Mouse (Mus musculus) intestine, postnatal 0 days (tissue): ENCODE data around the gene Arel1. TPM values are rescaled to one million over a fixed set of nuclear protein-coding genes. Genes with fewer than 3 reads are reported as not detected.

ENCODE experiments used
- ATAC-seq: fragments of 200-750 bp; cut with Nextera tagmentation; 2 replicates; pipeline ENCODE4 v1.8.0; 2017; ENCODE audit warnings: mild to moderate bottlenecking, moderate TSS enrichment, moderate library complexity
- H3K27ac ChIP-seq: fragments of 300-500 bp; sonication (generic); 2 replicates; pipeline ENCODE4 v1.5.1; 2014; ENCODE audit warnings: mild to moderate bottlenecking, low read depth, low read length, moderate library complexity
- H3K27me3 ChIP-seq: fragments of 300-500 bp; sonication (generic); replicated peaks from 2 replicates; pipeline ENCODE4 v1.6.1; 2014; ENCODE audit warnings: low read length, mixed read lengths; ENCODE audit not compliant: control insufficient read depth, insufficient read depth
- H3K36me3 ChIP-seq: fragments of 300-500 bp; sonication (generic); 2 replicates; pipeline ENCODE4 v1.6.1; 2014; ENCODE audit warnings: mild to moderate bottlenecking, moderate library complexity; ENCODE audit not compliant: control insufficient read depth, insufficient read depth
- H3K4me1 ChIP-seq: fragments of 300-500 bp; sonication (generic); replicated peaks from 2 replicates; pipeline ENCODE4 v1.6.1; 2014; ENCODE audit warnings: antibody characterized with exemption, low read length, mixed read lengths; ENCODE audit not compliant: control insufficient read depth, insufficient read depth
- H3K4me2 ChIP-seq: fragments of 300-500 bp; sonication (generic); replicated peaks from 2 replicates; pipeline ENCODE4 v1.6.1; 2014; ENCODE audit warnings: low read depth, mild to moderate bottlenecking, moderate library complexity
- H3K4me3 ChIP-seq: fragments of 300-500 bp; sonication (generic); 2 replicates; pipeline ENCODE4 v1.5.1; 2014; ENCODE audit warnings: low read depth, low read length
- H3K9ac ChIP-seq: fragments of 300-500 bp; sonication (generic); 2 replicates; pipeline ENCODE4 v1.6.1; 2014; ENCODE audit warnings: mild to moderate bottlenecking, low read depth, low read length
- H3K9me3 ChIP-seq: fragments of 300-500 bp; sonication (generic); 2 replicates; pipeline ENCODE4 v1.6.1; 2016; ENCODE audit warnings: mixed run types; ENCODE audit not compliant: control insufficient read depth
- CTCF ChIP-seq: sonication (generic); IDR thresholded peaks from 2 replicates; pipeline ENCODE4 v1.5.1; 2016; ENCODE audit warnings: low read depth, mild to moderate bottlenecking, control low read depth, antibody characterized with exemption, moderate library complexity
- WGBS: fragments of 180-500 bp; shearing (Covaris S2); extraction: QIAGEN DNeasy Blood & Tissue Kit; methylation state at CpG from one replicate; pipeline ENCODE4 v1.1.7; 2014; 5-methylcytosine and 5-hydroxymethylcytosine counted together
- polyA plus RNA-seq: library from polyadenylated mRNA; unstranded; fragments of >200 nt; fragmentation: Nextera tagmentation; extraction: Ambion mirVana; gene quantifications from 2 replicates; pipeline ENCODE4 v1.2.1, GENCODE M21; 2015

The Arel1 gene
- polyA plus RNA-seq, 1 experiment from 2014 or later: 5.1 TPM

DNA sequence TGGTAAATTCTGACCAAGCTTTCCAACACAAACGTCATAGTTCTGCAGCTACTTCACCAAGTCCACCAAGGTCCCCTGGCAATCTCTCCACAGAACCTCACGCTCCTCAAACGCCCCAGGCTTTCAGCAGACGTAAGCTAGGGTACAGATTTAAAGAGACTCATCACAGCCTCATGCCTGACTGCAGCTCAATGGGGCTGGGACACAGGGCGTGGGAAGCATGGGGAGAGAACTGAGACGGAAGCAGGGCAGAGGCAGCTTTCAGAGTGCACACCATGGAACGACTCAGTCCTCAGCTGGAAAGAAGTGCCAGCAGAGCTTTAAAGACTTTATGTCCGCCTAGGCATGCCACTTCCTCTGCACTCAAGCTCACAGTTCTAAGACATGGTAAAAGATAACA lies 19.2 kb downstream of the Arel1 start:
- TF ChIP-seq CTCF: no peak
- no peak overlapping the region for H3K4me3 ChIP-seq
- no peak overlapping the region for H3K9ac ChIP-seq
- H3K4me1 ChIP-seq: no peaks in the 10 kb centered on the region
- no peak overlapping the region for H3K27ac ChIP-seq
- ATAC-seq: no peak
- H3K27me3 ChIP-seq: no peaks in the 10 kb centered on the region
- H3K36me3 ChIP-seq: peaks cover 21% of the 10 kb centered on the region
- no peak overlapping the region for H3K4me2 ChIP-seq
- WGBS: 72% methylated on average over 8 of the region's 8 CpGs
- H3K9me3 ChIP-seq: no peaks in the 10 kb centered on the region

DNA sequence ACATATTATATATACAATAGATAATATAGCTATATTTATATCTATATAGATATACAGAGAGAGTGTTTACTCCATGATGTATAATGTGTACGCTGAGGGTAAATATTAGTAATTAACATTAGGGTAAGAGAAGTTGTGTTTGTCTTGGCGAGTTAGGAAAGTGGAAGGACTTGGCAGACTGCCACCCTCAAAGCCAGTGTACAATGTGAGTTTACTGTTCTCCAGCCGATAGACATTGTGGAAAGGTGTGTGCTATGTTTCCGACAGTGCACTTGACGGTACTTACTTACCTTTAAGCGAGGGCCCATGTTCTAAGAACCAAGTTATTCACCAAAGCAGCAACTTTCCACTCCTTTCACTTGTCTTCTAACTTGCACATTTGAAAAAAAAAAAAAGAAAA lies 19.9 kb downstream of the Arel1 start:
- ATAC-seq: no peak
- no peak overlapping the region for H3K27ac ChIP-seq
- peaks cover 24% of the 10 kb centered on the region for H3K36me3 ChIP-seq
- 64% methylated on average over 6 of the region's 6 CpGs for WGBS
- H3K9ac ChIP-seq: no peak overlapping the region
- H3K27me3 ChIP-seq: no peaks in the 10 kb centered on the region
- no peaks in the 10 kb centered on the region for H3K9me3 ChIP-seq
- no peak overlapping the region for H3K4me3 ChIP-seq
- no peaks in the 10 kb centered on the region for H3K4me1 ChIP-seq
- TF ChIP-seq CTCF: no peak
- H3K4me2 ChIP-seq: no peak overlapping the region

DNA sequence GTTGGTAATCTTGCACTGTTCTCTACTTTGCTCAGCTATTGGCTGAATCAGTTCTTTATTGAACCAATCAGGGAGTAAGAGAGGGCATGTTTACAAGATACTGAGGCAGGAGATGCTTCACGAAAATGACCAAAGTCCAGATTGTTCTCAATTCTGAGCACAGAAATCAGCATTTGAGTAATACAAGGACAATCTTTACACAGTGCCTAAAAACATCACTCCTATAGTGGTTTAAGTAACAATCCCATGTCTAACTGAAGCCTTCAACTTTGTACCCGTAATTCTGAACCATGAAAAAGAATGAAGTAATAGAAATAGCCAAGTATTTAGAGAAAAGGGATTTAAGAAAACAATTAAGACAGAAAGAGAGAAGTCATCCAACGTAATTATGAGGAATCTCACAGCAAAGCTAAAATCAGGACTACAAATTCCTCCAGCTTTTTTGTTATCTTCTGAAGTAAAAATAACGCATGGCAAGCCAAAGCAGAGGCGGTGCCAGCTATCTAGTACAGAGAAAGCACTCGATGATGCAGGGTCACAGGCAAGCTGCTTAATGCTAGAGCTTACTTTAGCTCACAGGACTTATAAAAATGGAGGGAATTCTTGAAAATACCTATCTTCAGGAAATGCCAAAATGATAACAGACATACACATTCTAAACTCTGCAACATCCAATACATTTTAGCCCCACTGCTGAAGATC lies 22.0 kb downstream of the Arel1 start:
- Histone ChIP-seq H3K9ac (no peak overlapping the region), H3K36me3 (peaks cover 28% of the 10 kb centered on the region), H3K27ac (no peak overlapping the region), H3K9me3 (no peaks in the 10 kb centered on the region), H3K27me3 (no peaks in the 10 kb centered on the region), H3K4me1 (no peaks in the 10 kb centered on the region), H3K4me2 (no peak overlapping the region), H3K4me3 (no peak overlapping the region)
- no peak for ATAC-seq
- 91% methylated on average over 6 of the region's 6 CpGs for WGBS
- no peak for TF ChIP-seq CTCF

DNA sequence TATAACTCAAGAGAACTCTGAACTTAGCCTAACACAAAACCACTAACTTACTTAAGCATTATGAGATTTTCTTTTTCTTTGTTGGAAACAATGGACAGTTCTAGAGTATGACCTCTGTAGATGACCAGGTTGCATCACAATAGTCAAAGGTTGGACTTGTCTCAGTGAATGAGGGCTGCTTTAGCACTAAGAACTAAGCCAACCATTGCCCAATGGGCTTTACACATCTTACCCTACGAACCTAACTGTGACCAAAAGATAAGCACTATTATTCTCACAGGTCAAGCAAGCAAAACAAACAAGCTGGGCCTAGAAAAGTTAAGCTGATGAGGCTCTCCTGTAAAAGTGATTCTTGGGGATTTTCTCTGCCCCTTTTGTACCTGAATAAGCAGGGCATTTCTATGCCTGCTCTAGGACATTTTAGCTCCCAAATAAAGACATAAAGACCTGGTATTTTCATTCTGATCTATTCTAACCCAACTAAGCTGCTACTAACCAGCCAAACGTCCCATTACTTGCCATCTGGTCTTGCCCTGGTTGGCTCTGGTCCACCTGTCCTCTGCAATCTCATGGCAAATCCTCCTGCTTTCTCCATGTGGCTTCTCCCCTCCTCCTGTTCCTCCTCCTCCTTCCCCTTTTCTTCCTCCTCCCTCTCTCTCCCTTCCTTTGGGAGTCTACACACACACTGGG lies 22.7 kb downstream of the Arel1 start:
- Histone ChIP-seq H3K27ac (no peak overlapping the region), H3K27me3 (no peaks in the 10 kb centered on the region), H3K4me2 (no peak overlapping the region), H3K36me3 (peaks cover 28% of the 10 kb centered on the region), H3K9me3 (no peaks in the 10 kb centered on the region), H3K4me3 (no peak overlapping the region), H3K4me1 (no peaks in the 10 kb centered on the region), H3K9ac (no peak overlapping the region)
- ATAC-seq: no peak
- no peak for TF ChIP-seq CTCF
- WGBS: 75% methylated on average over 2 of the region's 2 CpGs

DNA sequence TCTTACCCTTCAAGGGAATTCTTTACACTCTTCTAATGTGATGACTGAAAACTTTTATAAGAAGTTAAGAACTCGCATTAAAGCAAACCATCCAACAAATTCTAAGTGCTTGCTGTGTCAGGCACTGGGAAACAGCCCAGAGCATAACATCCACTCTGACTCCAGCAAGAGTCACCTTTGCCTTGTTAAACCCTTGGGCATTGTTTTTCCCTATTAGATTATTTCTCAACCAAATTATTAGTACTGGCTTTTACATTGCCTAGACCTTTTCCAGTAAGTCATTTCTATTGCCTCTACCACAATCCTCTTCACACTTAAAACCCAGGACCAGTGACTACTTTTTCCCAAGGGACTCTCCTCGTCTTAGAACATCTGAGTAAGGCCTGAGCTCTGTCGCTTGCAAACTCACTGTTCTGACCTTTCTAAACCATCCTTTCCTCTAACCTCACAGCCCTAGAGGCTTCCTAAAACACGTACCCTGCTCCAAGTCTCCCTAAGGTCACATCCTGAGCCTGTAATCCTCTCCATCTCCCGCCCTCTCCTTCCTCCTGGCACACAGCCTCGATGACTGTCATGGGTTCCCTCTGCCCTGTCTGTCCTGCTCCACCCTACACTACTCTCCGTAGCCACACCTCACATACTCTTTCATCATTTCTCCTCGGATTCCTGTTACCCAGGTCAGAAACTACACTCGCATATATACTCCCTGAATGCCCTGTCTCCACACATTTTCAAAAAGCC lies 25.7 kb downstream of the Arel1 start:
- no peaks in the 10 kb centered on the region for H3K27me3 ChIP-seq

DNA sequence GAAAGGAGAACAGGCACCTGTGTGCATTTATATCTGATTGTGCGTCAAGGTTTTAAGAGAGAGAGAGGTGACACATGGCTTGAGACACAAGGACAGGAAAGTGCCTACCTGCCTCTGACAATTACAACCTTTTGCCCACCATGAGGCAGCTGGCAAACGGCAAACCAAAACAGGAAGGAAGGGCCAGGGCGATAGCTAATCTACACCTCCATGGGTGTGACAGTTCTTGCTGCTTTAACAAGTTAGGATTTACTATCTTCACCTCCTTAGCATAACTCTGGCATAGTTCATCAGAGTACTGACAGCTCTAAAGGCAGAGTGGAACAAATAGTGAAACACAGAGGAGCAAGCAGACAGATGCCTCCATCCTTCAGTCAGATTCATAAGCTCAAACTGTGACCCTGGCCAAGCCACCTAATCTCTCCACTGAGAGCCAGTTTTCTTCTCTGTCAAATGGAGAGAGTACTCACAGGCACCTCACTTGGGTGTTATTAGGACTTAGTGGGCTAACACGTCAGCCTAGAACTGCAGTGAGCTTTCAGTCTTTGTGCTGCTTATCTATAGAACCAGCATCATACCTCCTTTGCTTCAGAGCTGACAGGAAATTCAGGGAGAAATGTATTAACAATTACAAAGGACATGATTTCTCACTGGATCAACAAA lies 26.4 kb downstream of the Arel1 start:
- no peaks in the 10 kb centered on the region for H3K9me3 ChIP-seq
- no peak for TF ChIP-seq CTCF
- no peak overlapping the region for H3K4me2 ChIP-seq
- 87% methylated on average over 4 of the region's 4 CpGs for WGBS
- no peak for ATAC-seq
- no peaks in the 10 kb centered on the region for H3K4me1 ChIP-seq
- H3K27me3 ChIP-seq: no peaks in the 10 kb centered on the region
- H3K4me3 ChIP-seq: no peak overlapping the region
- peaks cover 37% of the 10 kb centered on the region for H3K36me3 ChIP-seq
- H3K9ac ChIP-seq: no peak overlapping the region
- no peak overlapping the region for H3K27ac ChIP-seq

More for the DNA sequence above, 25.7 kb downstream of the Arel1 start:
- ATAC-seq: no peak
- Histone ChIP-seq H3K36me3 (peaks cover 40% of the 10 kb centered on the region), H3K4me2 (no peak overlapping the region), H3K9me3 (no peaks in the 10 kb centered on the region), H3K27ac (no peak overlapping the region), H3K9ac (no peak overlapping the region), H3K4me3 (no peak overlapping the region), H3K4me1 (no peaks in the 10 kb centered on the region)
- TF ChIP-seq CTCF: no peak
- 82% methylated on average over 9 of the region's 9 CpGs for WGBS
